Mouse (Mus musculus) limb, embryonic 10.5 days (tissue): ENCODE measurements at regions not wholly inside any gene's neighbourhood (a gene's known extent, or its start where the extent isn't known, plus 50 kb on each side); places are given as distances from the start of the nearest gene placed in this dataset.
"Not testable (repeated sequence)": the region's sequence is repeated elsewhere in the genome, so short reads cannot be mapped to it uniquely, and the experiment has no call there.

Experiments
- DNase-seq: peaks from one replicate; pipeline ENCODE4 v3.0.0-alpha.2; 2017; ENCODE audit warnings: low spot score
- H3K27ac ChIP-seq: fragments of 300-500 bp; sonication (generic); 2 replicates; pipeline ENCODE4 v1.5.1; 2016; ENCODE audit warnings: mild to moderate bottlenecking
- H3K27me3 ChIP-seq: fragments of 300-500 bp; sonication (generic); 2 replicates; pipeline ENCODE4 v1.6.1; 2016; ENCODE audit warnings: low read depth, mild to moderate bottlenecking; ENCODE audit not compliant: poor library complexity, severe bottlenecking
- H3K36me3 ChIP-seq: fragments of 300-500 bp; sonication (generic); 2 replicates; pipeline ENCODE4 v1.6.1; 2016; ENCODE audit warnings: mild to moderate bottlenecking, moderate library complexity
- H3K4me1 ChIP-seq: fragments of 300-500 bp; sonication (generic); 2 replicates; pipeline ENCODE4 v1.6.1; 2016
- H3K4me3 ChIP-seq: fragments of 300-500 bp; sonication (generic); 2 replicates; pipeline ENCODE4 v1.5.1; 2016; ENCODE audit warnings: mild to moderate bottlenecking, moderate library complexity
- H3K9me3 ChIP-seq: fragments of 300-500 bp; sonication (generic); replicated peaks from 2 replicates; pipeline ENCODE4 v1.6.1; 2016; ENCODE audit warnings: mild to moderate bottlenecking
- WGBS: fragments of 180-500 bp; shearing (Covaris S2); methylation state at CpG from one replicate; pipeline ENCODE4 v1.1.7; 2016; 5-methylcytosine and 5-hydroxymethylcytosine counted together

DNA sequence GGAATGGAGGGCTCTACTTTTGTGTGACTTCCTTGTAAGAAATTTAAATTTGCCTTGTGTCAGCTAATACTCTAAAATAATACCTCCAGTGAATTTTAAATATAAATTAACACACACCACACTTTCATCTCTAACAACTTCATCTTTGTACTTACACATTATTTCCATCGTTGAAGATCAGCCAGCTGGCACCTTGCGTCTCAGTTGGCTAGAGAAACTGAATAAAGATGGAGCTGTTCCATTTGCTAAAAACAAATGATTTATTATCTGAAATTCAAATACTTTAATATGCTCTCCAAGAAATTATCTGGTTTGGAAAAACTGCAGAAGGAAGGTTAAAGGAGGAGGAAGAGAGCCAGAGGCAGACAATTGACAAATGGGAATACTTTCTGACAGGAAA lies 122.0 kb upstream of the Gm11096 start:
- Histone ChIP-seq H3K27ac (no peak overlapping the region), H3K4me1 (peaks cover 6% of the 10 kb centered on the region; the same call in 1 of the 2 replicates), H3K9me3 (no peaks in the 10 kb centered on the region), H3K4me3 (no peak overlapping the region), H3K27me3 (no peaks in the 10 kb centered on the region), H3K36me3 (no peaks in the 10 kb centered on the region)
- no peak for DNase-seq
- 95% methylated on average over 2 of the region's 2 CpGs for WGBS

GRCm38 (mm10) chr17:81316655-81317054 lies 124.9 kb upstream of the Gm11096 start:
- H3K9me3 ChIP-seq: no peaks in the 10 kb centered on the region
- no peak overlapping the region for H3K27ac ChIP-seq
- H3K4me3 ChIP-seq: no peak overlapping the region
- H3K4me1 ChIP-seq: no peaks in the 10 kb centered on the region
- WGBS: 82% methylated on average over 5 of the region's 5 CpGs
- no peak for DNase-seq
- H3K36me3 ChIP-seq: no peaks in the 10 kb centered on the region
- H3K27me3 ChIP-seq: no peaks in the 10 kb centered on the region

DNA sequence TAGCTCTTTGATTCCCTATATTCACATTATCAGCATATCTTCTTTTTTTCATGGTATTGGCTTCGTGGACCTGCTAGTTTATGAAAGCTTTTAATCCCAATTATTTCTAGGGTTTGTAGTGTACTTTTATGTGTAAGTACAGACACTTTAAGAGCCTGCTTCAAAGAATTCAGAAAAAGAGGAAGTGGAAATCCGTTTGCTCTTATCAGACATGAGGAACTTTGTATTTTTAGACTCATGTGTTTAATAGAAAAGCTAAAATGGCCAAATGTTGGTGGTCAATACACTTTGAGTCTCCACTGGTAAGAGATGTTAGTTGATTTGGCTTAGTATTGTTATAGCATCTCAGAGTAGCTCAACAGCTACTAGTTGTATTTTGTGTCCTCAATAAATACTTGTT lies 135.7 kb upstream of the Gm11096 start:
- no peaks in the 10 kb centered on the region for H3K9me3 ChIP-seq
- no peak for DNase-seq
- H3K36me3 ChIP-seq: no peaks in the 10 kb centered on the region
- H3K4me1 ChIP-seq: no peaks in the 10 kb centered on the region
- no peak overlapping the region for H3K27ac ChIP-seq
- no peak overlapping the region for H3K4me3 ChIP-seq
- no peaks in the 10 kb centered on the region for H3K27me3 ChIP-seq
- 78% methylated on average over 2 of the region's 2 CpGs for WGBS

DNA sequence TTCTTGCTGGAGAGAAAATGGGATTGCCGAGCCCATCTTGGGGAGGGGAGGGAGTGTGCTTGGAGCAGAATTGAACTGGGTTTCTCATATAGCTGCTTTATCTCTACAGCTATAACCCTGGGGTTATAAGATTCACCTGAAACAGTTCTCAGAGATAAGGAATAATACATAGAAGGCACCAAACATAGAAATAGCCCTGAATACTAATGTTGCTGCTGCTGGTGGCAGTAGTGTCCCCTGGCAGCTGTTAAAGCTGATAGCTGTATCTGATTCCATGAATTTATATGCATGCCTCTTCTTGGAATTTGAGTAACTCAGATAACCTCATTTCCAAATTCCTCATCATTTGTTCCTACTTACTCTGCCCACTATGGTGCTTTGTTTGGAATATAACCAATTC lies 137.0 kb upstream of the Gm11096 start:
- Histone ChIP-seq H3K27ac (no peak overlapping the region), H3K4me3 (no peak overlapping the region), H3K27me3 (no peaks in the 10 kb centered on the region), H3K9me3 (no peaks in the 10 kb centered on the region), H3K4me1 (no peaks in the 10 kb centered on the region), H3K36me3 (no peaks in the 10 kb centered on the region)
- no peak for DNase-seq
- WGBS: 83% methylated on average over 1 of the region's 1 CpGs

- H3K36me3 ChIP-seq: no peaks in the 10 kb centered on the region
- no peaks in the 10 kb centered on the region for H3K4me1 ChIP-seq
- no peak overlapping the region for H3K27ac ChIP-seq
- H3K9me3 ChIP-seq: no peaks in the 10 kb centered on the region
- no peak for DNase-seq
- no peaks in the 10 kb centered on the region for H3K27me3 ChIP-seq
- no peak overlapping the region for H3K4me3 ChIP-seq
- WGBS: 82% methylated on average over 3 of the region's 3 CpGs
These were observed 139.1 kb upstream of the Gm11096 start for GRCm38 (mm10) chr17:81302490-81302889.

- no peak overlapping the region for H3K27ac ChIP-seq
- DNase-seq: no peak
- WGBS: 94% methylated on average over 2 of the region's 2 CpGs
- no peak overlapping the region for H3K4me3 ChIP-seq
- H3K9me3 ChIP-seq: no peaks in the 10 kb centered on the region
- H3K36me3 ChIP-seq: no peaks in the 10 kb centered on the region
- no peaks in the 10 kb centered on the region for H3K27me3 ChIP-seq
- no peaks in the 10 kb centered on the region for H3K4me1 ChIP-seq
These were observed 149.7 kb upstream of the Gm11096 start for GRCm38 (mm10) chr17:81291829-81292228.

- DNase-seq: no peak
- Histone ChIP-seq H3K36me3 (no peaks in the 10 kb centered on the region), H3K4me1 (no peaks in the 10 kb centered on the region), H3K27me3 (no peaks in the 10 kb centered on the region), H3K27ac (no peak overlapping the region), H3K4me3 (no peak overlapping the region), H3K9me3 (no peaks in the 10 kb centered on the region)
- 86% methylated on average over 2 of the region's 2 CpGs for WGBS
These were observed 159.0 kb upstream of the Gm11096 start for GRCm38 (mm10) chr17:81282543-81282942.

DNA sequence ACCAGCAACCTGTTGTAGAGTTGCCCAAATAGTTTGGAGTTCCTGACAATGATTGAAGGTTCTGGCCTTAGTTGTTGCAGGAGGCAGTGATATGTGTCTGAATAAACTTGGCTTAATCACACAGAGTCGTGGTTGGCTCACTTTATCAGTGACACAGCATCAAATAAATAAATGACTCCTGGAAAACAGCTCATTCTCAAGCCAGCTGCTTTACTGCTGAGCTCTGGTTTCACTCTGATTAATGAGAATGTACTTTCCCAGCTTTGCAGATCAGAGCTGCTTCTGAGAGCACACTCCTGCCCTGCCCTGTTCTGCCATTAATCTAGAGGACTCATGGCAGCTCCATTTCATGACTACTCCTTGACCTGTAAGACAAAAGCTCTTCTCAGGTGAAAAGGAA lies 171.3 kb upstream of the Gm11096 start:
- DNase-seq: no peak
- no peaks in the 10 kb centered on the region for H3K36me3 ChIP-seq
- H3K27me3 ChIP-seq: no peaks in the 10 kb centered on the region
- H3K9me3 ChIP-seq: no peaks in the 10 kb centered on the region
- no peak overlapping the region for H3K27ac ChIP-seq
- no peak overlapping the region for H3K4me3 ChIP-seq
- no peaks in the 10 kb centered on the region for H3K4me1 ChIP-seq
- WGBS: 6% methylated on average over 1 of the region's 1 CpGs

DNA sequence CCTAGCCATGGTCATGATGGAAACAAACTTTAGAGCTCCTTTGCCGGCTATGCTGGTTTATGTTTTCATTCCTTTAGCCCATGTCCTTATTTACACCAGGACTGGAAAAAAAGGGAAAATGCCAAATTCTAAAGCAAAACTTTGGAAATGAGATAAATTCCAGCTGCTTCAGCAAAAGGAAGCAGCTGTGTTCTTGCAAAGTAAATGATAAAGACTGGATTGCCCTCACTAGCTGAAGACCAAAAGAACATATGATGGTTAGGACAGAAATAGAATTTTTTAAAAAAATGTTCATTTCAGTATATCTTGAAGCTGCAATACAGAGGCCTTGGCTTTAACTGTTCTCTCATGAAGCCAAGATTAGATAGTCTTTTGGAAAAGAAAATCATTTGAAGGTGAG lies 179.6 kb upstream of the Gm11096 start:
- no peak overlapping the region for H3K4me3 ChIP-seq
- no peaks in the 10 kb centered on the region for H3K9me3 ChIP-seq
- H3K4me1 ChIP-seq: no peaks in the 10 kb centered on the region
- no peak for DNase-seq
- H3K36me3 ChIP-seq: no peaks in the 10 kb centered on the region
- no peaks in the 10 kb centered on the region for H3K27me3 ChIP-seq
- 95% methylated on average over 1 of the region's 1 CpGs for WGBS
- H3K27ac ChIP-seq: no peak overlapping the region

GRCm38 (mm10) chr17:81260036-81260435 lies 181.5 kb upstream of the Gm11096 start:
- H3K36me3 ChIP-seq: no peaks in the 10 kb centered on the region
- H3K27ac ChIP-seq: no peak overlapping the region
- no peaks in the 10 kb centered on the region for H3K27me3 ChIP-seq
- H3K9me3 ChIP-seq: no peaks in the 10 kb centered on the region
- DNase-seq: no peak
- H3K4me3 ChIP-seq: no peak overlapping the region
- no peaks in the 10 kb centered on the region for H3K4me1 ChIP-seq
- WGBS: 94% methylated on average over 1 of the region's 1 CpGs

- H3K36me3 ChIP-seq: no peaks in the 10 kb centered on the region
- no peaks in the 10 kb centered on the region for H3K9me3 ChIP-seq
- WGBS: 77% methylated on average over 3 of the region's 3 CpGs
- no peaks in the 10 kb centered on the region for H3K4me1 ChIP-seq
- no peak for DNase-seq
- no peak overlapping the region for H3K4me3 ChIP-seq
- H3K27me3 ChIP-seq: no peaks in the 10 kb centered on the region
- H3K27ac ChIP-seq: no peak overlapping the region
These were observed 185.5 kb upstream of the Gm11096 start for GRCm38 (mm10) chr17:81256106-81256505.

GRCm38 (mm10) chr17:81250748-81251147 lies 185.9 kb upstream of the Thumpd2 start:
- peaks cover 5% of the 10 kb centered on the region for H3K4me1 ChIP-seq
- no peaks in the 10 kb centered on the region for H3K36me3 ChIP-seq
- no peak overlapping the region for H3K4me3 ChIP-seq
- no peaks in the 10 kb centered on the region for H3K9me3 ChIP-seq
- no peaks in the 10 kb centered on the region for H3K27me3 ChIP-seq
- no peak for DNase-seq
- no peak overlapping the region for H3K27ac ChIP-seq
- 40% methylated on average over 3 of the region's 3 CpGs for WGBS

DNA sequence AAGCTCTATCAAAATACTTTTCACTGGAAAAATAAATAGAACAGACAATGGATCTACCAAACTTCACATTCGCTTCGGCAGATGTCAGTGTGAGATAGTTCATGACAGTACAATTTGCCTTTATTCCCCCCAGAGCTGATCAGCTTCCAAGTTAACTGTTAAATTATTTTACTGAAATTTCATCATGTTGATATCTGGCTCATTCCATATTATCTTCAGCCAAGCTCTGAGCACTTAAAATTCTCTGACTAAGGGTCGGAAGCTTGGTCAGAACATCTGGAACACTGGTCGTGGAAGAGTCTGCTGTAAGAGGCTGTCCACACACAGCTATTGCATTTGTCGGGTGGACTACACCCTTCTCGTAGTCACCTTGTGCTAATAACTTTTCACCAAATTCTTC lies 181.3 kb upstream of the Thumpd2 start:
- H3K4me1 ChIP-seq: peaks cover 5% of the 10 kb centered on the region
- no peaks in the 10 kb centered on the region for H3K36me3 ChIP-seq
- 96% methylated on average over 6 of the region's 6 CpGs for WGBS
- no peaks in the 10 kb centered on the region for H3K27me3 ChIP-seq
- DNase-seq: no peak
- H3K4me3 ChIP-seq: no peak overlapping the region
- H3K27ac ChIP-seq: no peak overlapping the region
- no peaks in the 10 kb centered on the region for H3K9me3 ChIP-seq

- H3K4me3 ChIP-seq, H3K27me3 ChIP-seq, DNase-seq, H3K4me1 ChIP-seq, H3K9me3 ChIP-seq, H3K27ac ChIP-seq, H3K36me3 ChIP-seq: not testable (repeated sequence)
- 99% methylated on average over 18 of the region's 18 CpGs for WGBS
These were observed 166.9 kb upstream of the Thumpd2 start for GRCm38 (mm10) chr17:81231771-81232170.
